Mouse (Mus musculus) lung, adult 2 months (tissue): ENCODE results near the gene Nav3.
"Not testable (repeated sequence)": the region's sequence is repeated elsewhere in the genome, so short reads cannot be mapped to it uniquely, and the experiment has no call there.

Source experiments
- CTCF ChIP-seq: fragments of 200-500 bp; IDR thresholded peaks from 2 replicates; pipeline ENCODE4 v1.5.1; 2011; ENCODE audit warnings: mild to moderate bottlenecking, low read length, control low read depth; ENCODE audit not compliant: insufficient read depth
- POLR2A ChIP-seq: fragments of 200-500 bp; IDR thresholded peaks from 2 replicates; pipeline ENCODE4 v1.6.1; 2011; ENCODE audit warnings: low read depth, mild to moderate bottlenecking, control low read depth, low read length, borderline replicate concordance; ENCODE audit errors: extremely low read depth

GRCm38 (mm10) chr10:110383506-110384229 lies 72.3 kb downstream of the Nav3 start:
- TF ChIP-seq POLR2A, CTCF: not testable (repeated sequence)
